Mouse (Mus musculus): ENCODE measurements at regions not wholly inside any gene's neighbourhood (a gene's known extent, or its start where the extent isn't known, plus 50 kb on each side); places are given as distances from the start of the nearest gene placed in this dataset.

DNA sequence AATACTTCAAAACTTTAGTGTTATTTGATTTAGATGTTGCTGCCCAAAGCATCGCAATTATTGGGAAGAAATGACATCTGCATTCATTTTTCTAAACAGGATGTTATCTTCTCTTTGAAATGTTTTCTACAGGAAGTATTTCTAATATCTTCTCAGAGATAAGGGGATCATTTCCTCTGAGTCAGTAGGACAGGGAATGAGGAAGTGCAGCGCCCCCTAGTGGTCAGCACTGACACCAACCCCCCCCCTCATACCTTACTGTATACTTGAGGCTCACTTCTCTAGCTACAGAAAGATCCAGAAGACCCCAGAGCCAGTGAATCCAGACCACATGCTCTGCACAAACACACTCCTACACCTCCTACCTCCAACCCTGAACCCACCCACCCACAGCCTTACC lies 308.1 kb upstream of the Tmem132c start:
- in situ Hi-C loops (cut with MboI, MseI), result no loop called here

DNA sequence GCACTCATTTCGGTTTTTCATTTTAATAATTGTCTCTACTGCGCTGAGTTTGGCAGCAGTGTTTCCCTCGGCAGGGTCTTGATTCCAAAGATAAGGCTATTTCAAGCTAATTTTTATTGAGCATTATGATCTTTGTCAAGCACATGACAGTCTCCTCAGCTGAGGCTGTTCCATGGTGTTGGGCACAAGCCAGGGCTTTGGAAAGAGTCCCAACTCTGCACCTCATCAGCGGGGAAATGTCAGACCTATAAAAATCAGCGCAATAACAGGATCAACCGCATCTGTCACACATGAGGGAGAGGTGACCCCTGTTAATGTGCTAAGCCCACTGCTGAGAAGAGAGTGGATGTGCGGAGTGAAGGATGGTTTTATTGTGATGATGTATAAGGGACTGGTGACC lies 296.7 kb upstream of the Tmem132c start:
- in situ Hi-C loops (cut with MboI, MseI), result no loop called here

DNA sequence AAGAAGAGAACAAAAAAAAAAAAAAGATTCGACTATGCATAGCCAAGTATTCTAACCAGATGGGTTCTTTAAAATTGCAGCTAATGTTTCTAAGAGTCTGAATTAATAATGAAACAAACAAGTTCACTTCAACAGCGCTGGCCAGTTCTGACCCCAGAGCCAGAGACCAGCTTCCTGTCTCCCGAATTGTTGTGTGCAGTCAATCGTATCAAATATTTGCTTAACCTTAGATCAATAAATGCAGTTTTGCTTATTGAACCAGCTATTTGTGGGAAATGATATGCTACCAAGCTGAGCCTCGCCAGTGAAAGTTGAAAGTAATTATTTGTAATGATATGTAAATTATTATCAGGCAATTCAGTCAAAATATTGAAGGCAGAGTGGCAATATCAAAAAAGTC lies 287.4 kb upstream of the Tmem132c start:
- in situ Hi-C loops (cut with MboI, MseI), result no loop called here

DNA sequence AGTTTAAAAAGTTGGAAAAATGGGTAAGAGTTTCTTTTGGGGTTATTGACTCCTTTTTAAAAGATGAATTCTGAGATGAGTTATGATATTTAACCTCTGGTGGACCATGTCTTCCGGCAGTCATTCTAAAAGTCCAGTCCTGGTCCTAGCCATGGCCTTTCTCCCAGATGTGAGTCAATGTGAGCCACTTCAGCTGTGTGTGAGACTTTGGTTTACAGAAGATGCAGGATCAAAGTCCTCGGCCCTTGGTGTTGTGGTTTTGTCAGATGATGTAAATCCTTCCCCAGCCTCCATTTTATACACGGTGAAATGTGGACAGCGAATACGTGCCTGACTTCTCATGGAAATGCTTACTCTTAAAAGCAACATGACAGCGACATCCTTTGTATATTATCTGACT lies 287.0 kb upstream of the Tmem132c start:
- in situ Hi-C loops (cut with MboI, MseI), result no loop called here

DNA sequence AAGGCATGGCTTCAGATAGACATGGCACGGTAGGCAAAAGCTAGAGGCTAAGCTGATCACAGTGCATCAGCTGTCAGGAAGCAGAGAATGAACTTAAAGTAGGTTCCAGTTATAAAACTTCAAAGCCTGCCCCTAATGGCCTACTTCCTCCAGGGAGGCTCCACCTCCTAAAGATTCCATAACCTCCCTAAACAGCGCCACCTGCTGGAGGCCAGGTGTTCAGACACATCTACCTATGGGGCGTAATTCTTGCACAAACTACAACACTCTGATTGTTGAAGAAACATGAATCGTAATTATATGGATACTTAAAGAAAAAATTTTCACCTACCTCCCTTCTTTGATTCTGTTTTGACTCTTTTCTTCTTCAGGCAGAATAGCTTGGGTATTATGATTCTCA lies 277.0 kb upstream of the Tmem132c start:
- in situ Hi-C loops (cut with MboI, MseI), result no loop called here

DNA sequence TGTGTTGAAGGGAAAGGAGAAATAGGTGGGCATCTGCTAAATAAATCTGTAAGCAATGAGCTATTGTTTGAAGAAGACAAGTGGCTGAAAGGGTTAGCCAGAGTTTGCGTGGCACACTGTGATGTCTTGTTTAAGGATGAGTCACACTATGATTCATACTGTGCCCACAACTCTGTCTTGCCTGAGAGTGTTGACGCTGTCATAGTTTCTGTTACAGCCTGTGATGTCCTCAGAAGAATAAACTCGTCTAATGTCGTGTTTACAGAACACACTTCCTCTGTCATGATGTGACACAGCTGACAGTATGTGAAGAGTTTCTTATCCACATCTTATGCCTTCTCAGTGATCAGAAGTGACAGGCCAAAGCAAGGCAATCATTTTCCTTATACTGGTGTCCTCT lies 274.5 kb upstream of the Tmem132c start:
- in situ Hi-C loops (cut with MboI, MseI), result no loop called here

DNA sequence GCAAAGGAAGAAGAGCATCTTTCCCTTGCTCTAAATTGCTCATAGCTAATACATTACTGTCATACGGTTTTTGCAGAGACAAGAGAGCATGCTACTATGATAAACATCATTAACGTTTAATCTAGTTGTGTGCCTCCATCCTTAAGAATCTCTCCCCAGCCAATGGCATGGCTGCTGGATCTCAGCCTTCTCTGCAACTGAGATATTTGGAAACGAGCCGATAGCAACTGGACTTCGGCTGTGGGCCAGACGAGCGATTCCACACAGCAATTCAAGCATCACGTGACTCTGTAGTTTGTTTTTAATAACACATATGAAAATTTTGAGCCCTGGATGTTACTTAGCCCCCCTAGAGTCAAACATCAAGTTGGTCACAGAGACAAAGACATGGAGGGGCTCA lies 272.2 kb upstream of the Tmem132c start:
- in situ Hi-C loops (cut with MboI, MseI), result no loop called here

DNA sequence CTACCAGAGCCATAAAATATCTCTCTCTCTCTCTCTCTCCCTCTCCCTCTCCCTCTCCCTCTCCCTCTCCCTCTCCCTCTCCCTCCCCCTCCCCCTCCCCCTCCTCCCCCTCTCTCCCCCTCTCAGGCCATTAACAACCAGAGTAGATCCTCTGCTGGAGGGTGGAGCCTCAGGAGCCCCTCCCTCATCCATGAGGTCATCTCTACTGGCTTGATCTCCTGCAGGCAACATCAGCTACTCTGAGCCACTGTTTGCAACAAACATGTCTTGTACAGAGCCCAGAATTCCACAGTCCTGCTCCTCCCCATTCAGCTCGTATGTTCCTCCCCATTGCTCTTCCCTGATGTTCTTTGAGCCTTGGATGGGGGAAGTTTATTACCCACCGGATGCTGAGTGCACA lies 270.3 kb upstream of the Tmem132c start:
- in situ Hi-C loops (cut with MboI, MseI), result no loop called here

DNA sequence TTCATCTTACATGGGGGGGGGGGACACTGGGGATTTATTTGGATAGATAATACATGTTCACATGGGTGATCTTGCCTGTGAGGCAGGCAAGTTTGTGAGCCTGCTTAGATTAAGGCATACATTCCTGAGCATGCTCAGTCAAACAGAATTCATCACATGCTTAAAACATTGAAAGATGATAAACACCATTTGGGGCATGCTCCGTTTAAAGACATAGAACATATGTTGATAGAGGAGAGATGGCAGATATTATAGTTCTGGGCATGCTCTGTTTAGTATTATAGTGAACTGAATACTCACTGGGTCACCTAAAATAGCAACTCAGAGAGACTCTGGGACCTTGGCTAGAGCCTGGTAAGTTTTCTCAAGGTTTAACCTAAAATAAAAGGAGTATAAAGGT lies 269.6 kb upstream of the Tmem132c start:
- in situ Hi-C loops (cut with MboI, MseI), result no loop called here

DNA sequence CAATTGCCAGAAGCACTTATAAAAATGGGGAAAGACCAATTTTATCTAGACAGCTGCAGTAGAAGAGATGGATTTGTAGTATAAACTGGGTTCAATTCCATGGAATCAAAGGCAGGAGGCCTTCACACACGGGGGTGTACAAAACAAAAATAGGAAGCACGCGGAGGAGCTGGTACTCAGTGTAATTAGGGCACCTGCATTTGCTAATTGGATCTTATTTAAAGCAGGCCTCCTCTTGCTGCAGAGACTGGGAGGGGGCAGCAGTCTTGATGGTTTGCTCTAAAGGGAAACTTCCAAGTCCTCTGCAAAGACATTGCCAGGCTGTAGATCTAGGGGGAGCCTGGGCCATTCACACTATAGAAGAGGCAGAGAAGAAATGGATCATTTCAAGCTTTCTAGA lies 268.2 kb upstream of the Tmem132c start:
- in situ Hi-C loops (cut with MboI, MseI), result no loop called here

DNA sequence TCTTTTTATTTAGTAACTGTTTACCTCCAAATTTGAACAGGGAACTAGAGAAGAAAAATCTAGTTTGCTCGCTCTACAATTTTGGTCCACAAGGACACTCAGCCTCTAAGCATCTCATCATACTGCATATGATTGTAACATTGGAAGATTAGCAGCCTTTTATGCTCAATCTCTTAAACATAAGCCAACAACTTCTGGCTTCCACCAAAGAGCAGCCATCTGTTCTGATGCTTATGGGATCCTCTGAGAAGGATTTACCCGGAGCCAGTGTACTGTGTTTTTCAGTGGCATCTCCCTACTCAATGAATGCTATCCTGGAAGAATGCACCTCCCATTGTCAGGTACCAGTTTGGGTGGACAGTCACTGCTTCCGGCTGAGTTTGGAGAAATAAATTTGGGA lies 267.0 kb upstream of the Tmem132c start:
- in situ Hi-C loops (cut with MboI, MseI), result no loop called here

DNA sequence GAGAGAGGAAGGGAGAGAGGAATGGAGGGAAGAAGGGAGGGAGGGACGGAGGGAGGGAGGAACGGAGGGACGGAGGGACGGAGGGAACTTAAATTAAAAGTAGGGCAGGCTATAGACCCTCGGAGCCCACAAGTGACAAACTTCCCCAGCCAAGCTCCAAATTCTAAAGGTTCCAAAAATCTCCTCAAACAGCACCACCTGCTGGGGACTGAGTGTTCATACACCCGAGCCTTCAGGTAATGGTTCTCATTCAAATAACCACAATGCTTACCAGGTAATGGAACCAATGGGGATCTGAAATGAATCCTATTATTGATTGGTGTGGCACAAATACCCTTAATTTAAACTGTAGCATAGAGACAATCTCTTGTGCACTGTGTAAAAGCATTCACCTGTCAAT lies 246.0 kb upstream of the Tmem132c start:
- in situ Hi-C loops (cut with MboI, MseI), result no loop called here

DNA sequence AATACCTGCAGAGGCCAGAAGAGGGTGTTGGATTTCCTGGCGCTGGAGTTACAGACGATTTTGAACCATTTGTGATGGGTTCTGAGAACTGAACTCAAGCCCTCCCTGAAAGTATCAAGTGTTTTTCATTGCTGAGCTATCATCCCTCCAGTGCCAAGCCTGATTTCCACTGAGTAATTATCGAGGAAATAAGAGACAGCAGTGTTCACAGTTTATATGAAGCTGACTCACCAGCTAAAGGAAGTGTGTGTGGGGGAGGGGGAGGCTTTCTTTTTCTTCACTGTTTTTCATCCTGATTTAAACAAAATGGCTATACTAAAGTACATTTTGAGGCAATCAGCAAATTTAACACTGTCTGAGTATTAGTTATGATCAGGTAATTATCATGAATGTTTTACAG lies 227.4 kb upstream of the Tmem132c start:
- in situ Hi-C loops (cut with MboI, MseI), result no loop called here

DNA sequence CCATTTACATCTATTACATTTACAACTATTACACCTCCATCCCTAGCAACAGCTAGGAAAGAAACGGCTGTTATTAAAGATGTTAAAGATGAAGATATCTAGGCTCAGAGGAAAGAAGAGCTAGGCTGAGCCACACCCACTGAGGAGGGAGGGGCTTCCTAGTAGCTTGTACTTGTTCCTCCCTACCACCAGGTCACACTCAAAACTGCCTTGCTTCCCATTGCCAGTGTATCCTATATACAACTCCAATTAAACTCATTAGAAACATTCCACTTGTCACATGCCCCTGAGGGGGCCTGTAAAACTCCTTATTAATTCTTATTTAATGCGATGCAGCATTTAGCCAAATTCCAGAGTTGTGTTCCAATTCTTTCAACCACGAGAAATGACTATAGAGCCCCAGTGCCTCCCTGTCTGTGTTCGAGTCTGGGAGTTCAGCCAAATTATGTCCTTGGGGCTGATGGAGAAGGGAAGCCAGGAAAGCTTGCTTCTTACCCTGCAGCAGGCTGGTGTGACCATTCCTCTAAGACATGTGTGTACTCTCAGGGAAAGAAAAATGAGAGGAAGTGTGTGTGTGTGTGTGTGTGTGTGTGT lies 225.0 kb upstream of the Tmem132c start:
- in situ Hi-C loops (cut with MboI, MseI), result no loop called here

DNA sequence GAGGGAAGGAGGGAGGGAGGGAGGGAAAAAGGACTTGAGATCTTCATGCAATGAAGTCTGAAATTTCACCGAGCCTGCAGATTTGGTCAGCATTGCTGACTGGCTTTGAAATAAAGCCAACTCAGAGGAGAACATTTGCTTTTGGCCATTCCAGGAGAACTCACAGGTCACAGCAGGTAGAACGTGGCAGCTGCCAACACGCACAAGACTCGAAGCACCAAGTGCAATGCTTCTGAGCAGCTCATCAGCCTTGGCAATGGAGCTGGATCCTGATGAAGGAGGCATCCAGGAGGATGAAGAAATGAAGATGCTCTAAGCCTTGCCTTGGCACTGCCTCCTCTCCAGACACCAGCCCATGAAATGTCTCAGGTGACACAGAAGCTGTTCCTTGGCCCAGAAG lies 223.6 kb upstream of the Tmem132c start:
- in situ Hi-C loops (cut with MboI, MseI), result no loop called here

DNA sequence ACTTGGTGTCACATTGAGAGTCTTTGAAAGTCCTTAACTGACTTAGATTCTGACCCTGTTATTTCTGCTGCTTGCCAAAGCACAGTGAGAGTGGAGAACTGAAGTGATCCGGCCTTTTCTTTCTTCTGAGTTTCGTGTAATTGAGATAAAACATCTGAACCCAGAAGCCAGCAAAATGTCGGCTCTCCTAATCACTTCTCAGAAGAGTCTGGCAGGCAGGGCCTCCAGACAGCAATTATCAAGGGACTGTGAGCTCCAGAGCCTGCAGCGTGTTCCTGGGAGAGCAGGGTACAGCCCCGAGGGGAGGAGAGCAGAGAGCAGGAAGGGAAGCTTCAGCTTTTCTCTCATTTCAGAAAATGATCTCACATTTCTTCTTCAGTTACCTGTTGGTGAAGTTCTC lies 205.1 kb upstream of the Tmem132c start:
- in situ Hi-C loops (cut with MboI, MseI), result loop anchor here (10.0 kb wide), 1 partner anchor 1342 kb away; no protein-coding TSS in a partner anchor

DNA sequence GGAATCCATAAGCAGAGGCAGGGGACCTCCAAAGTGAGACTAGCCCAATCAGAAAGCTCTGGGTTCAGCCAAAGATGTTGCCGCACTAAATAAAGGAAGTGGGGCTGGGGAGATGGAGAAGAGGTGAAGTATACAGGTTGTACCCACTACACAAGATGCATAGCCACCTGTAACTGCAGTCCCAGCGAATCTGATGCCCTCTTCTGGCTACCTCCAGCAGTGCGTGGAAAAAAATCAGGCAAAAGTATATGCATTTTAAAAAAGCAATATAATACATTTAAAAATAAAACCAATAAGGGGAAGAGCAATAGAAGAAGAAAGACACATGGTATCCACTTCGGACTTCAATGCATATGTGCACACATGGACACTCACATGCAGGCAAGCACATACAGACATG lies 183.8 kb upstream of the Tmem132c start:
- in situ Hi-C loops (cut with MboI, MseI), result no loop called here

DNA sequence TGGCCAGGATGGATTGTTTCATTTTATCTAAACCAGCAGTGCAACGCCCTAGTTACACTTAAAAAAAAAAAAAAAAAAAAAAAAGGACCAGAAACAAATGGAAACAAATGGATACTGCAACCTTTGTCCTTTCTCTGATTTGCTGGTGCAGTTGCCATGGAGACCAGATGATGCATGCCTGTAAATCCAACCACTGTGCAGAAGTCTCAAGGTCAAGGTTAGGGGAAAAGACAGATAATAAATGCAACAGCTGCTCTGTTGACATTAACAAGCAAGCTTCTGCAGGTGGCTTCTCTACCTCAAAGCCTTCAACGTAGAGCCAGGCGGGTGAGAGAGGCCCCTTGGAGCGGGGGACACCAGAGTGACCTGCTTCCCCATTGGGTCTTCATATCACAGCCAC lies 167.3 kb upstream of the Tmem132c start:
- in situ Hi-C loops (cut with MboI, MseI), result no loop called here

Measured in regulatory T cell (primary cell).